Mouse (Mus musculus): Measurements from ENCODE around the gene Ptges3.

Ptges3 gene

DNA sequence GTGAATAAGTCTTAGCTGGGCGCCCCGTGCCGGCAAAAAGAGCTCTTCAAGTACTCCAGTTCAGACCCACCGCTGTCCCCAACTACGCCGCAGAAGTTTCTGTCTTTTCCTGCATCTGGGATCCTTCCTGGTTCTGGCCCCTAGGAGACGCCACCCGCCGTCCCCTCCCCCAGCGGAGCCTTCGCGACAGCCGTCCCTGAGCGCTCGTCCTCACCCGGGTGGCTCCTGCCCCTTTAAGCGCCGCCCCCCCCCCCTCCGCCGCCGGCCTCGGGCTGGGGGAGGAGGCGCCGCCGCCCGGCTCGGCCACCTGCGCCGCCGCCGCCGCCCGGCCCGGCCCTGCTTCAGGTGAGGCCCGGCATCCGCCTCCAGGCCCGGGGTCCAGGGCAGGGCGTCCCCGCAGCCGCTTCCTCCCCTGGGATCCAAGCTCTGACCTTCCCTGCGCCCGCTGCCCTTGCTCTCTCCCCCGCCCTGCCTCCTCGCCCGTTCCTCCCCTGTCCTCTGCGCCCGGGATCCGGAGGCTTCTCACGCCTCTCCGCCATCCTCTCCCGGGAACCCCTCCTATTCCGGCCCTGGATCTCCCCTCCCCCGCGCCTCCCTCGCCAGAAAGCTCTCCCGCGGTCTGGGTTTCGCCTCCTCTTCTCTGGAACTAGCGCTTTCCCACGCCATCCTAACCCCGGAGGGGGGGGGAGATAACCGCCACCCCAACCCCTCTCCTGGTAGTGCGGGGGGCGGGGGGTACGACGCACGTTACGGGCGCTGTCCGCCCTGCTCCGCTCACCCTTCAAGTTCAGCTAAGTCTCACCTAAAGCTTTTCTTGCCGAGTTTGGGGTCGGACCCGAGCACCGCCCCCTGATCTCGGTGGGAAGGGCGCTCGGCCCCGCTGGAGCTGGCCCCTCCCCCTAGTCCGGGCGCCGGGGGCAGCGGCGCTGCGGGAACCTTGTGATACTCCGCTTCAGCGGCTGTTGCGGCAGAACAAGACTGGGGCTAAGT lies 34.0 kb downstream of the Ptges3 start:
- DNase-seq (ENCODE audit: low read depth), result peak; percentile 65

DNA sequence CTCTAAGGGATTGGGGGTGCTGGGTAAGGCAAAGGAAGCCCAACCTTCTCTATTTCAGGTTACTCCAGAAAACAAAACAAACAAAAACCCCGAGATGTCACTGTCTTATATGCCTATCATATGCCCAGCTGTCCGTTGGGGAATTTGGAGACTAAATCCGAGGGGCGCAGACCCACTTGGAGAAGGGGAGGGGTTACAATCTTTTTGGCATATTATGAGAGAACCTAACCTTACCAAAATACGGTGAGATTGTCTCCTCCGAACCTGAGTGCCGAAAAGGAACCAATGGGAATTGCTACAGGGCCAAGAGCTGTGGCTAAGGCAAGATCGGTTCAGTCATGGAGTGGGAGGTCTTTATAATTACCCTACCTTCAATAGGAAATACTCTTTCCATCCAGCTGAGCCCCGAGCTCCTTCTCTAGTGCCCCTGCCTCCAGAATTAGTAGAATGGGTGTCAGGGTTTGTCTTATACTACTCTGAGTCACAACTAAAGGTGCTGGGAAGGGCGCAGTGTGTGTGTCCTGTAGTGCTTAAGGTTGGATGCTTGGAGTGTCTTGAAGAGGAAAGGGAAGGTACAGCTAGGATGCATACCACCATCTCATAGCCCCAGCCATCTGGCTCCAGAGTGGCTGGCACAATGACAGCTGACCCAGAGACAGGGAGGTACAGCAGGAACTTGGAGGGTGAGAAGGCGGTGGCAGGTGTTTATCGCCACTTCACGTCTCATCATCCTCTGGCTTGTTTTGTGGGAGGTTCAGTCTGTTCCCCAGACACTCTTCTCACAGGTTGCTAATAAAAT lies 34.9 kb downstream of the Ptges3 start:
- no peak for DNase-seq (ENCODE audit: low read depth)

- DNase-seq (ENCODE audit: low read depth), result peak; percentile 89
These were observed 35.7 kb downstream of the Ptges3 start for GRCm38 (mm10) chr10:128094340-128094968.

DNA sequence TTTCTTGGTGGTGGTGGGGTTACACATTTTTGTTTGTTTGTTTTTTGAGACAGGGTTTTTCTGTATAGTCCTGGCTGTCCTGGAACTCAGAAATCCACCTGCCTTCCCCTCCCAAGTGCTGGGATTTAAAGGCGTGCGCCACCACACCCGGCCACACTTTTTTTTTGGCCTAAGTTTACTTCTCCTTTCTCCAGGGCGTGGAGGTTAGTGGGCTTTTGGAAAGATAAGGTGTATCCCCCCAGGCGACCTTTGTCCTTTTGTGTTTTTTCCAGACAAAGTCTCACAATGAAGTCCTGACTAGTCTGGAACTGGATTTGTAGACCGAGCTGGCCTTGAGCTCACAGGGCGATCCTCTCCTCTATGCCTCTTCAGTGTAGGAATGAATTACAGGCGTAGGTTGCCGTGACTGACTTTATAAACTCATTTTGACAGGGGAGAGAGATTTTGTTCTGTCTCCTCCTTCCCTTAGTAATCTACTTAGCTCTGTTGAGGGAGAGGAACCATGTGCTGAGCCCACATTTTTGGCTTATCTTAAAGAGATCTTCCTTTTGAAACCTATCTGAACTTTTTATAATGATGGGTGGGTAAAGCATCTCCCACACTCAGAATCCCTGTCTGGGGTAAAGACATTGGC lies 36.4 kb downstream of the Ptges3 start:
- DNase-seq (ENCODE audit: low read depth), result no peak

DNA sequence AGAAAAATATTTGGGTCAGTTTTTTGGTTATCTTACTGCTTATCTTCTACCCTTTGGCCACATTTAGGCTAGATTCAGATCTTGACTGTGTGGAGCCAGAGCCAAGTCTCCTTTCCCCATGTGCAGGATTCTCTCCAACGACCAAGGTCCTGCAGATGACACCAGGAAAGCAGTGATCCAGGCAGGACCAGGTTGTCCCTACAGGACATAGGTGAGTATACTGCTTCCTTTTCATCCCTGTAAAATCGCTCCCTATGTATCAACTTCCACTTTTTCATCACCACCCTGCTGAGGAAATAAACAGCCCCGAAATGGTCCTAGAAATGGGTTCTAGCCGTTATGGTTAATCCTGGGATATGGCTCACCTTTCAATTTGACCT lies 37.5 kb downstream of the Ptges3 start:
- no peak for DNase-seq (ENCODE audit: low read depth)

DNA sequence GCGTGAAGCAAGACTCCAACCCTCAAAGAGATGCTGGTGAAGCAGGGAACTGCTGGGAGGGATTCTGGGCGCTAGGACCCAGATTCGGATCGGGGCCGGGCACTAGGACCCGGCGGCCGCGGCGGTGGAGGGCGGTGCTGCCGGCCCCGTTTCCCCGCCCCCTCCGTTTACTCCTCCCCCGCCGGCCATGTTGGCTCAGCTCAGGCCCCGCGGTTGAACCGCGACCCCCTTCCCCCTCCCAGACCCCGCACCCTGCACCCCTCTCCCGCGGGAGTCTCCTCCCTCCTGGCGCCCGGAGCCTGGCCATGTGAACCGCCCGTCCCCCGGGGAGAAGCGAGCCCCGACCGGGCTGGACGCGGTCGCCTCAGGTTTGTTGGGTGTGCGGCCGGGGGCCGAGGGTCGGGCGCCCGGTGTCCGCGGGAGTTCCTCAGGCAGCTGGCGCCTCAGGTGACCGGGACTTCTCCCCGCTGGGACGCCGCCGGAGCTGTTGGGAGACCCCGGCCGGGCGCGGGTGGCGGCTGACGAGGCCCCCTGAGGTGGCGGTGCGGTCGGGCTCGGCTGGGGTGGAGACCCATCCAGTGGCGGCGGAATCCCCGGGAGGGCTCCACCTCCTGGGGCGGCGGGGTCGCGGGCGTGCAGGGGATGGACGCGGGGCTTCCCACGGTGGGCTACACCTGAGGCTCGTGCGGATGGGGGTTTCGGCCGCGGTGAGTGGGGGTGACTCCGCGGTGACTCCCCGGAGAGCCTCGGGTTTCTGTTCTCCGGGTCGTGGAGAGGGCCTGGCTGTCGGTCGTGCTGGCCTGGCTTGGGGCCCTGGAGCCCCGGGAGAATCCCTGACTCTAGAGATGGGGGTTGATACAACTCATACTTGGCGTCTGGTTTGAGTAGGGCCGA lies 38.2 kb downstream of the Ptges3 start:
- peak; percentile 70 for DNase-seq (ENCODE audit: low read depth)

DNA sequence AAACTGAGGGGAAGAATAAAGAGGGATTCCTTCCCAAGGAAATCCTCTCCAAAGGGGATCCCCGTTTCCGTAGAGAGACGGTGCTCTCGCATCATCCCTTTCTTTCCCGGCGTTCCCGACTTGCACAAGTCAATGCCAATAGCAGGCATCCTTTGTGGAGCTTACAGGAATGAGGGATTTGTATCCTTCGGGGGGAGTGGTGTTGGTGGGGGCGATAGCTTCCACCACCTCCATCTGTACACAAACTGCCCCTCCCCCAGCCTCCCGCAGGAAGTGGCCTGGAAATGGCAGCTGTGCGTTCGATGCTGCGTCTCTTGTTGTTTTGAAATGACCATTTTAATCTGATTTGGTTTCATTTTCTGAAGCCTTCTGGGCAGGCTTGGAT lies 38.8 kb downstream of the Ptges3 start:
- DNase-seq (ENCODE audit: low read depth), result no peak

- no peak for DNase-seq (ENCODE audit: low read depth)
These were observed 51.5 kb downstream of the Ptges3 start for GRCm38 (mm10) chr10:128110103-128110761.

GRCm38 (mm10) chr10:128111227-128111626 lies 52.5 kb downstream of the Ptges3 start:
- no peak for DNase-seq (ENCODE audit: low read depth)

GRCm38 (mm10) chr10:128123833-128124232 lies 65.1 kb downstream of the Ptges3 start:
- no peak for DNase-seq (ENCODE audit: low read depth)

DNA sequence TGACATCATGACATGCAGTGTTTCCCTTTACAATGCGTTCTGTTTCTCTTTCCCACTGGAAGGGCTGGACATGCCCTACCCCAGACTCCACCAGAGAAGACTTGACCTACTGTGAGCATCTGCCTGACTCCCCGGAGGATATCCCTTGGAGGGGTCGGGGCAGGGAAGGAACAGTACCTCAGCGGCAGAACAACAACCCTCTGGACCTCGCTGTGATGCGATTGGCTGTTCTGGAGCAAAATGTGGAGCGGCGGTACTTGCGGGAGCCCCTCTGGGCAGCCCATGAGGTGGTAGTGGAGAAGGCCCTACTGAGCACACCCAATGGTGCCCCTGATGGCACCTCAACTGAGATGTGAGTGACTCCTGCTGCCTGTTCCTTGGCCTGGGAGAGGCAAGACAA lies 66.1 kb downstream of the Ptges3 start:
- no peak for DNase-seq (ENCODE audit: low read depth)

DNA sequence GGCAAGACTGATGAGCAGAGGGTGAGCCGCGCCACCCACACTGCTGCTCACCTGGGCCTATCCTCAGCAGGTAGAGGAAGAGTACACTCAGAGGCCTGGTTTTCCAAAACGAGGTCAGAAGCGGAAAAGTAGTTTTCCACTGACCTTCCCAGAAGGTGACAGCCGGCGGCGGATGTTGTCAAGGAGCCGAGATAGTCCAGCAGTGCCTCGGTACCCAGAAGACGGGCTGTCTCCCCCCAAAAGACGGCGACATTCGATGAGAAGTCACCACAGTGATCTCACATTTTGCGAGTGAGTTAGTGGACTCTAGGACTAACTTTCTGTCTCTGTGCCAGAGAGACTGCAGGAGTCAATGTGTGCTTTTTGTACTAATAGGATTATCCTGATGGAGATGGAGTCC lies 67.2 kb downstream of the Ptges3 start:
- no peak for DNase-seq (ENCODE audit: low read depth)

Measured in c-Kit-positive CD71-negative TER-119-negative erythroid progenitor cells, embryonic 14.5 days (primary cell).